Mouse (Mus musculus) ES-E14 (cell line): ENCODE data around the gene Gmcl1.

Experiments
- CHD2 ChIP-seq: IDR thresholded peaks from 2 replicates; pipeline ENCODE4 v1.6.1; 2014; ENCODE audit warnings: mild to moderate bottlenecking, low read depth, low read length, inconsistent platforms
- MAFK ChIP-seq: IDR thresholded peaks from 2 replicates; pipeline ENCODE4 v1.6.1; 2014; ENCODE audit warnings: mild to moderate bottlenecking, low read depth, low read length, inconsistent platforms; ENCODE audit not compliant: insufficient read depth
- ZNF384 ChIP-seq: IDR thresholded peaks from 2 replicates; pipeline ENCODE4 v1.6.1; 2012; ENCODE audit warnings: low read depth, low read length, inconsistent platforms

GRCm38 (mm10) chr6:86721977-86722376 lies 11.2 kb downstream of the Gmcl1 start:
- no peak for TF ChIP-seq CHD2
- no peak for TF ChIP-seq MAFK
- no peak for TF ChIP-seq ZNF384
